Mouse (Mus musculus): ENCODE measurements around the gene Setx.
"Not testable (repeated sequence)": the region's sequence is repeated elsewhere in the genome, so short reads cannot be mapped to it uniquely, and the experiment has no call there.

The Setx gene

GRCm38 (mm10) chr2:29123907-29124569 is at the start of gene Setx:
Setx (plus strand) TSS chr2:29124181.
- DNase-seq (ENCODE audit: low spot score in 2 of 2), result no peak

GRCm38 (mm10) chr2:29074676-29075075 is 49.3 kb upstream of the Setx start:
- no peak for DNase-seq (ENCODE audit: low spot score in 2 of 2)

GRCm38 (mm10) chr2:29075331-29076070 is 48.5 kb upstream of the Setx start:
- DNase-seq (ENCODE audit: low spot score in 2 of 2), result no peak

- no peak for DNase-seq (ENCODE audit: low spot score in 2 of 2)
Measured at GRCm38 (mm10) chr2:29076226-29076625, 47.8 kb upstream of the Setx start.

GRCm38 (mm10) chr2:29081965-29082364 is 42.0 kb upstream of the Setx start:
- DNase-seq (ENCODE audit: low spot score in 2 of 2), result no peak

- DNase-seq (ENCODE audit: low spot score in 2 of 2), result no peak
Measured at GRCm38 (mm10) chr2:29086026-29086425, 38.0 kb upstream of the Setx start.

- DNase-seq (ENCODE audit: low spot score in 2 of 2), result not testable (repeated sequence)
Measured at GRCm38 (mm10) chr2:29089276-29089675, 34.7 kb upstream of the Setx start.

GRCm38 (mm10) chr2:29095674-29096073 is 28.3 kb upstream of the Setx start:
- no peak for DNase-seq (ENCODE audit: low spot score in 2 of 2)

GRCm38 (mm10) chr2:29096751-29097150 is 27.2 kb upstream of the Setx start:
- no peak for DNase-seq (ENCODE audit: low spot score in 2 of 2)

GRCm38 (mm10) chr2:29097465-29097864 is 26.5 kb upstream of the Setx start:
- no peak for DNase-seq (ENCODE audit: low spot score in 2 of 2)

GRCm38 (mm10) chr2:29097955-29098354 is 26.0 kb upstream of the Setx start:
- not testable (repeated sequence) for DNase-seq (ENCODE audit: low spot score in 2 of 2)

GRCm38 (mm10) chr2:29098786-29099185 is 25.2 kb upstream of the Setx start:
- DNase-seq (ENCODE audit: low spot score in 2 of 2), result no peak

- no peak for DNase-seq (ENCODE audit: low spot score in 2 of 2)
Measured at GRCm38 (mm10) chr2:29099646-29100045, 24.3 kb upstream of the Setx start.

- DNase-seq (ENCODE audit: low spot score in 2 of 2), result no peak
Measured at GRCm38 (mm10) chr2:29100822-29101534, 23.0 kb upstream of the Setx start.

GRCm38 (mm10) chr2:29102416-29103377 is 21.3 kb upstream of the Setx start:
- not testable (repeated sequence) for DNase-seq (ENCODE audit: low spot score in 2 of 2)

GRCm38 (mm10) chr2:29120969-29121368 is 3.0 kb upstream of the Setx start:
- DNase-seq (ENCODE audit: low spot score in 2 of 2), result no peak

GRCm38 (mm10) chr2:29122446-29122845 is 1.5 kb upstream of the Setx start:
- DNase-seq (ENCODE audit: low spot score in 2 of 2), result no peak

- DNase-seq (ENCODE audit: low spot score in 2 of 2), result no peak
Measured at GRCm38 (mm10) chr2:29124571-29124935, 572 bp downstream of the Setx start.

- DNase-seq (ENCODE audit: low spot score in 2 of 2), result peak; percentile 99 to 100
Measured at GRCm38 (mm10) chr2:29124936-29125701, 1.1 kb downstream of the Setx start.

GRCm38 (mm10) chr2:29130118-29130899 is 6.3 kb downstream of the Setx start:
- no peak for DNase-seq (ENCODE audit: low spot score in 2 of 2)

Data from urinary bladder, postnatal 36 days (tissue).